Mouse (Mus musculus): ENCODE measurements around the gene Mindy1.
"Not testable (repeated sequence)": the region's sequence is repeated elsewhere in the genome, so short reads cannot be mapped to it uniquely, and the experiment has no call there.

Gene Mindy1

GRCm38 (mm10) chr3:95324454-95325144 is 43.5 kb downstream of the Mindy1 start:
- DNase-seq, result no peak

- no peak for DNase-seq
Observed at GRCm38 (mm10) chr3:95328803-95329404, 47.8 kb downstream of the Mindy1 start.

GRCm38 (mm10) chr3:95331528-95331927 is 50.4 kb downstream of the Mindy1 start:
- no peak for DNase-seq

- DNase-seq, result no peak
Observed at GRCm38 (mm10) chr3:95337345-95337744, 56.2 kb downstream of the Mindy1 start.

- DNase-seq, result no peak
Observed at GRCm38 (mm10) chr3:95338251-95338650, 57.1 kb downstream of the Mindy1 start.

- DNase-seq, result not testable (repeated sequence)
Observed at GRCm38 (mm10) chr3:95343356-95344000, 62.3 kb downstream of the Mindy1 start.
